Mouse (Mus musculus) common myeloid progenitor, adult 5-6 weeks (primary cell): ENCODE measurements around the gene Pafah2. TPM values are rescaled to one million over a fixed set of nuclear protein-coding genes. Genes with fewer than 3 reads are reported as not detected.

ENCODE experiments used
- ATAC-seq: replicated peaks from 2 replicates; pipeline ENCODE4 v1.8.0; 2016; ENCODE audit warnings: low read depth, mild to moderate bottlenecking, moderate TSS enrichment, inconsistent platforms; ENCODE audit not compliant: poor library complexity, severe bottlenecking
- total RNA-seq: library from RNA; stranded (forward); fragments of 200-1000, 187-1606 nt; gene quantifications from 2 replicates; pipeline ENCODE4 v1.2.3, GENCODE M21; 2017

The Pafah2 gene
- 16.4 and 18.4 TPM in 2 replicates for total RNA-seq

- ATAC-seq, result peak; percentile 96
These were observed at the start of gene Pafah2 for GRCm38 (mm10) chr4:134395977-134396825. TSS of gene Pafah2 (plus strand) at chr4:134396320.

- no peak for ATAC-seq
These were observed 48.0 kb upstream of the Pafah2 start for GRCm38 (mm10) chr4:134348078-134348477.

- no peak for ATAC-seq
These were observed 47.6 kb upstream of the Pafah2 start for GRCm38 (mm10) chr4:134348545-134348944.

GRCm38 (mm10) chr4:134349829-134350228 lies 46.3 kb upstream of the Pafah2 start:
- no peak for ATAC-seq

- no peak for ATAC-seq
These were observed 45.5 kb upstream of the Pafah2 start for GRCm38 (mm10) chr4:134350641-134351040.

GRCm38 (mm10) chr4:134351329-134352260 lies 44.5 kb upstream of the Pafah2 start:
- ATAC-seq, result no peak

- no peak for ATAC-seq
These were observed 43.8 kb upstream of the Pafah2 start for GRCm38 (mm10) chr4:134352261-134352707.

GRCm38 (mm10) chr4:134352929-134353328 lies 43.2 kb upstream of the Pafah2 start:
- no peak for ATAC-seq

GRCm38 (mm10) chr4:134353527-134354409 lies 42.4 kb upstream of the Pafah2 start:
- no peak for ATAC-seq

- no peak for ATAC-seq
These were observed 40.2 kb upstream of the Pafah2 start for GRCm38 (mm10) chr4:134355841-134356452.

GRCm38 (mm10) chr4:134356591-134357460 lies 39.3 kb upstream of the Pafah2 start:
- ATAC-seq, result peak; percentile 79

GRCm38 (mm10) chr4:134357461-134357771 lies 38.7 kb upstream of the Pafah2 start:
- no peak for ATAC-seq

GRCm38 (mm10) chr4:134359649-134360048 lies 36.5 kb upstream of the Pafah2 start:
- ATAC-seq, result no peak

- ATAC-seq, result no peak
These were observed 34.9 kb upstream of the Pafah2 start for GRCm38 (mm10) chr4:134361215-134361614.

- ATAC-seq, result peak; percentile 5; the same call in 1 of the 2 replicates
These were observed 34.0 kb upstream of the Pafah2 start for GRCm38 (mm10) chr4:134362124-134362523.

- peak; percentile 94 for ATAC-seq
These were observed 33.5 kb upstream of the Pafah2 start for GRCm38 (mm10) chr4:134362586-134362985.

- ATAC-seq, result 0 out of 2 replicates have a peak, but pooled peaks have one; percentile 16
These were observed 30.8 kb upstream of the Pafah2 start for GRCm38 (mm10) chr4:134365280-134365679.

GRCm38 (mm10) chr4:134370649-134371221 lies 25.4 kb upstream of the Pafah2 start:
- ATAC-seq, result 0 out of 2 replicates have a peak, but pooled peaks have one; percentile 9
